Mouse (Mus musculus) bone marrow, adult 2 months (tissue): ENCODE data around the gene Atxn3.

Experiments used
- CTCF ChIP-seq: fragments of 200-500 bp; IDR thresholded peaks from 2 replicates; pipeline ENCODE4 v1.5.1; 2011; ENCODE audit warnings: low read length, control low read depth; ENCODE audit not compliant: control insufficient read depth, insufficient read depth
- POLR2A ChIP-seq: fragments of 200-500 bp; IDR thresholded peaks from 2 replicates; pipeline ENCODE4 v1.6.1; 2011; ENCODE audit warnings: low read depth, mild to moderate bottlenecking, control low read depth, low read length, borderline replicate concordance; ENCODE audit not compliant: control insufficient read depth

GRCm38 (mm10) chr12:101975601-101976571, 17.8 kb upstream of the Atxn3 start, which contains the start of gene Cpsf2:
- TF ChIP-seq CTCF, result no peak
- peak; percentile 72 for TF ChIP-seq POLR2A
